Mouse (Mus musculus) kidney, postnatal 0 days (tissue): Measurements from ENCODE around the gene Atg16l1. TPM values are rescaled to one million over a fixed set of nuclear protein-coding genes. Genes with fewer than 3 reads are reported as not detected.

Experiments used
- ATAC-seq: fragments of 200-750 bp; cut with Nextera tagmentation; replicated peaks from 2 replicates; pipeline ENCODE4 v1.8.0; 2017; ENCODE audit warnings: low read depth, moderate number of reproducible peaks, moderate TSS enrichment, moderate library complexity; ENCODE audit not compliant: low FRiP score
- DNase-seq: peaks from one replicate; pipeline ENCODE4 v3.0.0-alpha.2; 2016; ENCODE audit warnings: low spot score
- H3K27ac ChIP-seq: fragments of 300-500 bp; sonication (generic); 2 replicates; pipeline ENCODE4 v1.5.1; 2014; ENCODE audit warnings: mild to moderate bottlenecking
- H3K27me3 ChIP-seq: fragments of 300-500 bp; sonication (generic); 2 replicates; pipeline ENCODE4 v1.6.1; 2014; ENCODE audit warnings: low read length, mixed read lengths; ENCODE audit not compliant: insufficient read depth
- H3K36me3 ChIP-seq: fragments of 300-500 bp; sonication (generic); 2 replicates; pipeline ENCODE4 v1.6.1; 2014; ENCODE audit warnings: low read length, mixed read lengths; ENCODE audit not compliant: insufficient read depth
- H3K4me1 ChIP-seq: fragments of 300-500 bp; sonication (generic); replicated peaks from 2 replicates; pipeline ENCODE4 v1.6.1; 2014; ENCODE audit warnings: antibody characterized with exemption, low read length, mixed read lengths; ENCODE audit not compliant: insufficient read depth
- H3K4me2 ChIP-seq: fragments of 300-500 bp; sonication (generic); 2 replicates; pipeline ENCODE4 v1.6.1; 2014; ENCODE audit warnings: mild to moderate bottlenecking, low read length, moderate library complexity, mixed read lengths
- H3K4me3 ChIP-seq: fragments of 300-500 bp; sonication (generic); replicated peaks from 2 replicates; pipeline ENCODE4 v1.5.1; 2014; ENCODE audit warnings: low read depth, low read length
- H3K9ac ChIP-seq: fragments of 300-500 bp; sonication (generic); 2 replicates; pipeline ENCODE4 v1.6.1; 2014; ENCODE audit warnings: low read depth, low read length
- H3K9me3 ChIP-seq: fragments of 300-500 bp; sonication (generic); replicated peaks from 2 replicates; pipeline ENCODE4 v1.6.1; 2016; ENCODE audit warnings: low read length, inconsistent platforms, mixed read lengths
- CTCF ChIP-seq: IDR thresholded peaks from 2 replicates; pipeline ENCODE4 v1.5.1; 2016; ENCODE audit warnings: antibody characterized with exemption, low read depth, mild to moderate bottlenecking, moderate library complexity
- WGBS: fragments of 180-500 bp; shearing (Covaris S2); extraction: QIAGEN DNeasy Blood & Tissue Kit; methylation state at CpG from one replicate; pipeline ENCODE4 v1.1.7; 2014; 5-methylcytosine and 5-hydroxymethylcytosine counted together
- polyA plus RNA-seq: library from polyadenylated mRNA; unstranded; fragments of >200 nt; fragmentation: Nextera tagmentation; extraction: Ambion mirVana; gene quantifications from 2 replicates; pipeline ENCODE4 v1.2.1, GENCODE M21; 2015

Atg16l1 gene
- polyA plus RNA-seq, 1 experiment from 2014 or later = 20.8 TPM

DNA sequence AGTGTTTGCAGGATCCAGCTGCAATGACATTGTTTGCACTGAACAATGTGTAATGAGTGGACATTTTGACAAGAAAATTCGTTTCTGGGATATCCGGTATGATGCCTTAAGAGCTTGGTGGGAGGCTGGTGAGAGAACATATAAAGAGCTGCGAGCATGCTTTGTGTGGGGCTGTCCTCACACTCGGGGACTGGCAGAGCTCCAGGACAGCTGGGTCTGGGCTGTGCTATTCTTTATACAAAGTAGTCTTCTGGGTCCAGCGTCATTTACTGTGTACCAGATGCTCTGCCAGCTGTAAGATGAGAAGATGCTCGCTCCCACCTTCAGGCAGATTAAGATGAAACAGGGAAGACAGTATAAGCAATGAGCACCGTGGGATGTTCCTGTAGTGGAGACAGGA is 30.6 kb downstream of the Atg16l1 start:
- H3K4me3 ChIP-seq = no peak overlapping the region
- no peaks in the 10 kb centered on the region for H3K9me3 ChIP-seq
- peaks cover 56% of the 10 kb centered on the region for H3K36me3 ChIP-seq
- DNase-seq (peak; percentile 47), ATAC-seq (no peak)
- 57% methylated on average over 7 of the region's 7 CpGs for WGBS
- H3K4me1 ChIP-seq = no peaks in the 10 kb centered on the region
- TF ChIP-seq CTCF = no peak
- H3K27me3 ChIP-seq = no peaks in the 10 kb centered on the region
- H3K27ac ChIP-seq = peak overlapping the region; percentile 19; the same call in 1 of the 2 replicates
- H3K9ac ChIP-seq = no peak overlapping the region
- no peak overlapping the region for H3K4me2 ChIP-seq

DNA sequence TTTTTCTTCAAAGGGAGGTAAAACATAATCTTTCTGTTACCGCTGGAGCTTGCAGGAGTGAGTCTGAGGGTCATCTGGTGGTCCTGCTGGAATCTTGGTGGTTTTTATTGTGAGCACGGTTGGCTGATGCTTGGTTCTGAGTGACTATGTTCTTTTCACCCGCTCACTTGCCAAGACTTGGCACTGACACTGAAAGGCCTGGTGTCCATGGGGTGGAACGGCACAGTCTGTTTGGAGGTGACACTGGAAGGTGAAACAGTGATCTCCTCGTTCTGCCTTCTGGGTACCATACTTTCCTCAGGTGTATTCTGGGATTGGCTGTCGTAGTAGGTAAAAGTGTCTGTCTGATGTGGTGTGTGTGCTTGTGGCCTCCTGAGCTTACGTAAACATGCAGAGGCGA is 34.0 kb downstream of the Atg16l1 start:
- no peak for ATAC-seq
- no peak for DNase-seq
- WGBS = 84% methylated on average over 8 of the region's 8 CpGs
- H3K27ac ChIP-seq = no peak overlapping the region
- no peak overlapping the region for H3K4me2 ChIP-seq
- H3K4me1 ChIP-seq = no peaks in the 10 kb centered on the region
- no peaks in the 10 kb centered on the region for H3K9me3 ChIP-seq
- no peaks in the 10 kb centered on the region for H3K27me3 ChIP-seq
- no peak for TF ChIP-seq CTCF
- H3K9ac ChIP-seq = no peak overlapping the region
- no peak overlapping the region for H3K4me3 ChIP-seq
- H3K36me3 ChIP-seq = peaks cover 56% of the 10 kb centered on the region

DNA sequence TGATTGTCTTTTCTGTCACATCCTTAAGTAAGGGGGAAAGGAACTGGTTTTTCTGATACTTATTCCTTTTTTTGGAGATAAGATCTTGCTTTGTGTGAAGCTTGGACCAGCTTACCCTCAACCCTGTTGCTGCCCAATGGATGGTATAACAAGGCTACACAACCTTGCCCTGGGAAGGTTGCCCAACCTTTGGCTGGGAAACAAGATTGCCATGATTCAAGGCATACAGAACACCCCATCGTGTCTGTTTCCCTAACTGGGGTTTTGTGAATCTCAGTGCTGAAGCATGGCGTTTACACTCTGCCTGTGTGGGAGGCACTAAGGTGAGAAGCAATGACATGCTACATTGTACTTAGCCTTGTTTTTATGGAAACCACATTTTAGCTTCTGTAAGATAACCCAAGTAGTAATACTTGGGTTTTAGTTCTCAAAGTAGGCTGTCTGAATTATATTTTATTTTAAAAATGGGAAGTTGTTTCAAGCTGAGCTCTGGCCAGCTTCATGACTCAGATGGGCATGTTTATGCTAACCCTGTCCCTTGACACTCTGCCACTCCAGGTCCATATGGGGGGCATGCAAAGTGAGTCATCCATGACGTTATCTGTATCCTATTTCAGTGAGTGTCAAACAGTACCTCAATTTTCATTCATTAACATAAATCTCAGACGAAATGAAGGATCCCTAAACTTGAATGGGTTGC is 36.9 kb downstream of the Atg16l1 start:
- DNase-seq (no peak), ATAC-seq (0 out of 2 replicates have a peak, but pooled peaks have one; percentile 17)
- Histone ChIP-seq H3K4me2 (no peak overlapping the region), H3K27ac (no peak overlapping the region), H3K9ac (no peak overlapping the region), H3K4me3 (no peak overlapping the region), H3K36me3 (peaks cover 35% of the 10 kb centered on the region), H3K9me3 (no peaks in the 10 kb centered on the region), H3K4me1 (no peaks in the 10 kb centered on the region), H3K27me3 (no peaks in the 10 kb centered on the region)
- TF ChIP-seq CTCF = no peak
- 49% methylated on average over 4 of the region's 4 CpGs for WGBS

DNA sequence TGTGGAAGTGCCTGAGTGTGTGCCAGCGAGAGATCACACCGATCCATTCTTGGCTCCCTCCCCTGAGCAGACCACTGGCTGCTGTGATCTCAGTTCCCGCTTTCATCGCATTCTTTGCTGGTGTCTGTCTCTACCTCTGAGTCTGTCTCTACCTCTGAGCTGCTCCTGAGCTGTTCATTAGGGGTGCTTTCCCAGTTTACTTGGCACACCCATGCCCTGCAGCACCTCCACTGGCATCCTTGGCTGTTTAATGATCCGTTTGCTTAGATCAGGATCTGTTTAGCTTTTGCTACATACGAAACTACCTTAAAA is 37.4 kb downstream of the Atg16l1 start:
- no peaks in the 10 kb centered on the region for H3K9me3 ChIP-seq
- H3K4me1 ChIP-seq = no peaks in the 10 kb centered on the region
- no peaks in the 10 kb centered on the region for H3K27me3 ChIP-seq
- H3K4me2 ChIP-seq = no peak overlapping the region
- peaks cover 33% of the 10 kb centered on the region for H3K36me3 ChIP-seq
- WGBS = 54% methylated on average over 6 of the region's 6 CpGs
- no peak overlapping the region for H3K9ac ChIP-seq
- peak; percentile 39 for DNase-seq
- no peak for TF ChIP-seq CTCF
- no peak overlapping the region for H3K27ac ChIP-seq
- ATAC-seq = peak; percentile 17; the same call in 1 of the 2 replicates
- H3K4me3 ChIP-seq = no peak overlapping the region

DNA sequence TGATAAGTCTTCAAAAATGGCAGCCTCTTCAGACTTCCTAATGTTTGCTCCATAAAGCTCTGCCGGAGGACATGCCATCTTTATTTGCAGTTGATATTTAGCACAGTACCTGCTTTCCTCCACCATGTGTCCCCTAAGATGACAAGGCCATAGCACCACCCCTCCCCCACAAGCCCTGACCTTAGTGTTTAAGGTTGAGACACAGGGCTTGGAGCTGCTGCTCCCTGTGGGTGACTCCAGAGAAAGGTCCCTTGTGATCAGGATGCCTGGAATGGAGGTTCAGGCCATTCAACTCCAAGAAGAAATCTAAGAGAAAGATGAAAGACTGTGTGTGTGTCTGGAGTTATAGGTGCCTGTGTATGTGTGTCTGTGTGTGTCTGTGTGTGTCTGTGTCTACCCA is 42.0 kb downstream of the Atg16l1 start:
- no peak for TF ChIP-seq CTCF
- Histone ChIP-seq H3K4me1 (no peaks in the 10 kb centered on the region), H3K27me3 (no peaks in the 10 kb centered on the region), H3K36me3 (peaks cover 7% of the 10 kb centered on the region; the same call in 1 of the 2 replicates), H3K27ac (no peak overlapping the region), H3K9ac (no peak overlapping the region), H3K4me3 (no peak overlapping the region), H3K4me2 (no peak overlapping the region), H3K9me3 (no peaks in the 10 kb centered on the region; the same call in 1 of the 2 replicates)
- WGBS = 93% methylated on average over 1 of the region's 1 CpGs
- DNase-seq = no peak
- no peak for ATAC-seq

DNA sequence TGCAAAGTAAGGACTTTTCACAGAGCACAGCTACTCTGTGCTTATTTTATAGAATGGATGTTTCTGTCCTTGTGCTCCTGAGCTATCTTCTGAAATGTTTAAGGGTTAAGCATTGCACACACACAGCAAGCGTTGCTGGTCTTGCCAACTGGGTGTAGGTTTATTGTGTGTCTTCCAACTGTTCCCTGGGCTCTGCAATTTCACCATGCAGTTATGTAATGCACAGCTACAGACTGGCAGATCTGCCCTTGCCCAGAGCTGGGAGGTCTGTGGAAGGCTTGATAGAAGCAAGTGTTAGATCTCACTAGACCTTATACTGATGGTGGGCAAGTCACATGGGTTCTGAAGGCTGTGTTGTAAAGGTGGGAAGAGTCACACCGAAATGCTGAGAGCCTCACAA is 42.6 kb downstream of the Atg16l1 start:
- Histone ChIP-seq H3K27ac (no peak overlapping the region), H3K9me3 (no peaks in the 10 kb centered on the region; the same call in 1 of the 2 replicates), H3K4me2 (no peak overlapping the region), H3K4me1 (no peaks in the 10 kb centered on the region), H3K27me3 (no peaks in the 10 kb centered on the region), H3K9ac (no peak overlapping the region), H3K4me3 (no peak overlapping the region), H3K36me3 (peaks cover 1% of the 10 kb centered on the region; the same call in 1 of the 2 replicates)
- DNase-seq = no peak
- no peak for TF ChIP-seq CTCF
- WGBS = 88% methylated on average over 2 of the region's 2 CpGs
- ATAC-seq = no peak

DNA sequence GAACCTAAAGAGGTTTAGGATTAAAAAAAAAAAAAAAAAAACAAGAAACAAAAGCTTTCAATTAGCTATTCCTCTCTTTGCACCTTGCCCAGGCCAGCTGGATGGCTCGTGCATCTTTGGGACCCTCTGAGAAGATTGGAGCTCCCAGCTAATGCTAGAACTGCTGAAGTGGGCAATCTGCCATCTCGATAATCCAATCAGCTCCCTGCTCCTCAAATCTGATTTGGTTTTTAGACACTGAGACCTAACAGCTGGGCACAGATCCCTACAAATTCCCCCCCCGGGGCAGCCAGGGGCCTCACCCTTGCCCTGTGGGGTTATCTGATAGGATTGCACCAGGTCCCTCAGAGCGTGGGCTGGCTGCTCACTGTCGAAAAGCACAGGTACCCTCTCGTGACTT is 47.9 kb downstream of the Atg16l1 start, which contains the start of gene Sag:
Sag (plus strand) TSS at position 105 of the 400 bp plus-strand sequence.
- TF ChIP-seq CTCF = no peak
- no peak within 1 kb of the TSS for H3K9ac ChIP-seq
- no peaks in the 10 kb centered on the region for H3K36me3 ChIP-seq
- H3K4me1 ChIP-seq = no peaks in the 10 kb centered on the region
- WGBS = 45% methylated on average over 6 of the region's 6 CpGs
- no peak for ATAC-seq
- no peak within 1 kb of the TSS for H3K27ac ChIP-seq
- DNase-seq = no peak
- no peaks in the 10 kb centered on the region for H3K27me3 ChIP-seq
- no peak within 1 kb of the TSS for H3K4me3 ChIP-seq
- no peak within 1 kb of the TSS for H3K4me2 ChIP-seq
- H3K9me3 ChIP-seq = no peaks in the 10 kb centered on the region; the same call in 1 of the 2 replicates
